Mouse (Mus musculus): ENCODE results near the gene Nipsnap2.

GRCm38 (mm10) chr5:129772433-129772832 lies 47.6 kb downstream of the Nipsnap2 start:
- TF ChIP-seq CTCF (IDR thresholded peaks at IDR 0.05; ENCODE audit: low read depth): no peak
- TF ChIP-seq EP300 (IDR thresholded peaks at IDR 0.05; ENCODE audit: low read depth): no peak
